Mouse (Mus musculus): ENCODE data around the gene Dtx3. TPM values are rescaled to one million over a fixed set of nuclear protein-coding genes. Genes with fewer than 3 reads are reported as not detected.
"Not testable (repeated sequence)": the region's sequence is repeated elsewhere in the genome, so short reads cannot be mapped to it uniquely, and the experiment has no call there.

Gene Dtx3
- polyA plus RNA-seq, 1 experiment: 5.0 TPM

GRCm38 (mm10) chr10:127156089-127156488 lies 39.4 kb downstream of the Dtx3 start:
- H3K4me1 ChIP-seq (ENCODE audit: control insufficient read depth, insufficient read depth, insufficient read length, low read length): no peaks in the 10 kb centered on the region
- no peak overlapping the region for H3K27ac ChIP-seq (replicated peaks; ENCODE audit: low read depth, low read length)

GRCm38 (mm10) chr10:127154652-127155051 lies 40.9 kb downstream of the Dtx3 start:
- Histone ChIP-seq H3K4me3 (ENCODE audit: insufficient read depth, low read depth, low read length) (no peak overlapping the region), H3K4me1 (ENCODE audit: control insufficient read depth, insufficient read depth, insufficient read length, low read length) (no peaks in the 10 kb centered on the region), H3K27ac (replicated peaks; ENCODE audit: low read depth, low read length) (no peak overlapping the region)

More at GRCm38 (mm10) chr10:127156089-127156488, 39.4 kb downstream of the Dtx3 start:
- no peak overlapping the region for H3K4me3 ChIP-seq (ENCODE audit: insufficient read depth, low read depth, low read length)

GRCm38 (mm10) chr10:127154241-127154640 lies 41.3 kb downstream of the Dtx3 start:
- no peaks in the 10 kb centered on the region for H3K4me1 ChIP-seq (ENCODE audit: control insufficient read depth, insufficient read depth, insufficient read length, low read length)
- no peak overlapping the region for H3K27ac ChIP-seq (replicated peaks; ENCODE audit: low read depth, low read length)
- no peak overlapping the region for H3K4me3 ChIP-seq (ENCODE audit: insufficient read depth, low read depth, low read length)

- H3K4me1 ChIP-seq (ENCODE audit: control insufficient read depth, insufficient read depth, insufficient read length, low read length): no peaks in the 10 kb centered on the region
- no peak overlapping the region for H3K4me3 ChIP-seq (ENCODE audit: insufficient read depth, low read depth, low read length)
- H3K27ac ChIP-seq (replicated peaks; ENCODE audit: low read depth, low read length): no peak overlapping the region
Measured at GRCm38 (mm10) chr10:127153323-127153722, 42.2 kb downstream of the Dtx3 start.

- not testable (repeated sequence) for H3K4me1 ChIP-seq (ENCODE audit: control insufficient read depth, insufficient read depth, insufficient read length, low read length); H3K27ac ChIP-seq (replicated peaks; ENCODE audit: low read depth, low read length); H3K4me3 ChIP-seq (ENCODE audit: insufficient read depth, low read depth, low read length)
Measured at GRCm38 (mm10) chr10:127152556-127152955, 43.0 kb downstream of the Dtx3 start.

DNA sequence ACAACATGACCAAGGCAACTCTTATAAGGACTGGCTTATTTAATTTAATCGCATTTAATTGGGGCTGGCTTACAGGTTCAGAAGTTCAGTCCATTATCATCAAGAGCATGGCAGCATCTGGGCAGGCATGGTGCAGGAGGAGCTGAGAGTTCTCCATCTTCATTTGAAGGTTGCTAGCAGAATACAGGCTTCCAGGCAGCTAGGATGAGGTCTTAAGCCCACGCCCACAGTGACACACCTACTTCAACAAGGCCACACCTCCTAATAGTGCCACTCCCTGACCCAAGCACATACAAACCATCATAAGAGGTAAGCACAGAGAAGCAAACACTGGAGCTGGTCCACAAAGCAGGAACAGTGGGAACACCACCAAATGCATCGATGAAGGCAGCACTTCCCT lies 44.3 kb downstream of the Dtx3 start:
- H3K27ac ChIP-seq (replicated peaks; ENCODE audit: low read depth, low read length); H3K4me1 ChIP-seq (ENCODE audit: control insufficient read depth, insufficient read depth, insufficient read length, low read length); H3K4me3 ChIP-seq (ENCODE audit: insufficient read depth, low read depth, low read length): not testable (repeated sequence)

DNA sequence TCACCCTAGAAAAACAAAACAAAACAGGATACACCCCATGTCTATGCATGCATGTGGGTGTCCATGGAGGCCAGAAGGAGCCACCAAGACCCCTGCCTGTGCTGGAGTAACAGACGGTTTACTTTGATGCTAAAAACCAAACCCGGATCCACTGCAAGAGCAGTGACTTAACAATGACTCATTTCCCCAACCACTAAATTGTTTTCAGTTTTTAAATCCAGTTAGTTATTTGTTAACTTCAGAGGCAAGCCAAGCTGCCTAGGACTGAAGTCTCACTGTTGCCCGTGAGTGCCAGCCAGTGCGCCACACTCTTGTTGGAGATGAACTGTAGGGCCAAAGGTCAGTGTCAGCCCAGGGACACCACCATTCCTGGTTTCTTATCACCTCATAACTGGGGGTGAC lies 45.1 kb downstream of the Dtx3 start:
- Histone ChIP-seq H3K4me3 (ENCODE audit: insufficient read depth, low read depth, low read length) (no peak overlapping the region), H3K4me1 (ENCODE audit: control insufficient read depth, insufficient read depth, insufficient read length, low read length) (no peaks in the 10 kb centered on the region), H3K27ac (replicated peaks; ENCODE audit: low read depth, low read length) (no peak overlapping the region)

- Histone ChIP-seq H3K4me1 (ENCODE audit: control insufficient read depth, insufficient read depth, insufficient read length, low read length) (no peaks in the 10 kb centered on the region), H3K4me3 (ENCODE audit: insufficient read depth, low read depth, low read length) (no peak overlapping the region), H3K27ac (replicated peaks; ENCODE audit: low read depth, low read length) (no peak overlapping the region)
Measured at GRCm38 (mm10) chr10:127147135-127147534, 48.4 kb downstream of the Dtx3 start.

GRCm38 (mm10) chr10:127145303-127145702 lies 50.2 kb downstream of the Dtx3 start:
- Histone ChIP-seq H3K4me1 (ENCODE audit: control insufficient read depth, insufficient read depth, insufficient read length, low read length) (no peaks in the 10 kb centered on the region), H3K27ac (replicated peaks; ENCODE audit: low read depth, low read length) (no peak overlapping the region), H3K4me3 (ENCODE audit: insufficient read depth, low read depth, low read length) (no peak overlapping the region)

DNA sequence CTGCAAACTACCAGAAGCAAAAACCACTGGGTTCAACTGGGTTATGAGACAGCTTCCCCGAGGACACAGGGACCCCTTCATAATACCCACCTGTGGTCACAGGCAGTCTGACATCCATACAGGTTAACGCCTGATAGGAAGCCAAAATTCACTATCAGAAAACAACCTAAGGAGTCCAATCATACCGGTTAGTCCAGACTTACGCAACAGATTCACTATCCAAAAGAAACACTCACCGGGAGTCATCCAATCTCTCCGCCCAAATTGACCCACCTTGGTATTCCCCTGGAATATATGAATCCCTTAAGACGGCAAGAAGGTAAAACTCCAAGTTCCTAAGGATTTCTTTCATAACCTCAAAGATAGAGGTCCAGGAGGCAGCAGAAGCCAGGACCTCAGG lies 51.0 kb downstream of the Dtx3 start:
- Histone ChIP-seq H3K4me1 (ENCODE audit: control insufficient read depth, insufficient read depth, insufficient read length, low read length) (no peaks in the 10 kb centered on the region), H3K4me3 (ENCODE audit: insufficient read depth, low read depth, low read length) (no peak overlapping the region), H3K27ac (replicated peaks; ENCODE audit: low read depth, low read length) (no peak overlapping the region)

DNA sequence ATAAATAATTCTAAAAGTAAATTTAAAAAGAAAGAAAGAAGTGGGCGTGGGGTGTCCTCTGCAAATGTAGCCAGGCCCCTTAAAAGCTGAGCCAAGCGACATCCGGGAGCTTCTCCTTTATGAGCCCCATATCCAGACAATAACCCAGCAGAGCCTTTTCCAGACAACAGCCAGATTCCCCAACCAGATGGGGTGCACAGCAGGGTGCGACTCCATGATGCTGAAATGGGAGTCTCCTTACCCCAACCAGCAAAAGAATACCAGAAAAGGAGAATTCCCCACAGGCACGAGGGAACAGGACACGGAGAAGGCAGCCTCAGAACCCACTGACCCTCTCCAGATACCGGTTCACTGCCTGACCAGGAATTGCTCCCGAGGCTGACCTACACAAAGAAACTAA lies 52.3 kb downstream of the Dtx3 start:
- Histone ChIP-seq H3K4me1 (ENCODE audit: control insufficient read depth, insufficient read depth, insufficient read length, low read length) (no peaks in the 10 kb centered on the region), H3K4me3 (ENCODE audit: insufficient read depth, low read depth, low read length) (no peak overlapping the region), H3K27ac (replicated peaks; ENCODE audit: low read depth, low read length) (no peak overlapping the region)

GRCm38 (mm10) chr10:127141500-127141899 lies 54.0 kb downstream of the Dtx3 start:
- no peaks in the 10 kb centered on the region for H3K4me1 ChIP-seq (ENCODE audit: control insufficient read depth, insufficient read depth, insufficient read length, low read length)
- H3K27ac ChIP-seq (replicated peaks; ENCODE audit: low read depth, low read length): no peak overlapping the region
- H3K4me3 ChIP-seq (ENCODE audit: insufficient read depth, low read depth, low read length): no peak overlapping the region

- Histone ChIP-seq H3K4me1 (ENCODE audit: control insufficient read depth, insufficient read depth, insufficient read length, low read length) (no peaks in the 10 kb centered on the region), H3K4me3 (ENCODE audit: insufficient read depth, low read depth, low read length) (no peak overlapping the region), H3K27ac (replicated peaks; ENCODE audit: low read depth, low read length) (no peak overlapping the region)
Measured at GRCm38 (mm10) chr10:127140971-127141370, 54.6 kb downstream of the Dtx3 start.

Other genes with a start within 250 kb of the Dtx3 start
- 42.7 and 48.6 TPM in 2 replicates for gene Ctdsp2, start 217.0 kb downstream of the Dtx3 start, polyA plus RNA-seq (2012; ENCODE audit: insufficient read depth, insufficient read length, missing spikeins)
- gene Avil, start 195.0 kb downstream of the Dtx3 start, polyA plus RNA-seq (2012; ENCODE audit: insufficient read depth, insufficient read length, missing spikeins): not detected in 2 replicates
- gene Tsfm, start 164.9 kb downstream of the Dtx3 start, polyA plus RNA-seq (2012; ENCODE audit: insufficient read depth, insufficient read length, missing spikeins): 67.3 and 73.2 TPM in 2 replicates
- 6.0 and 10.4 TPM in 2 replicates for gene Mettl1, start 154.3 kb downstream of the Dtx3 start, polyA plus RNA-seq (2012; ENCODE audit: insufficient read depth, insufficient read length, missing spikeins)
- not detected in 2 replicates for gene Eef1akmt3, start 154.2 kb downstream of the Dtx3 start, polyA plus RNA-seq (2012; ENCODE audit: insufficient read depth, insufficient read length, missing spikeins)
- gene Cyp27b1, start 147.5 kb downstream of the Dtx3 start, polyA plus RNA-seq (2012; ENCODE audit: insufficient read depth, insufficient read length, missing spikeins): not detected in 2 replicates
- 0.63 and 0.79 TPM in 2 replicates for gene March9, start 135.5 kb downstream of the Dtx3 start, polyA plus RNA-seq (2012; ENCODE audit: insufficient read depth, insufficient read length, missing spikeins)
- 76.7 and 92.9 TPM in 2 replicates for gene Cdk4, start 132.2 kb downstream of the Dtx3 start, polyA plus RNA-seq (2012; ENCODE audit: insufficient read depth, insufficient read length, missing spikeins)
- gene Tspan31, start 125.5 kb downstream of the Dtx3 start, polyA plus RNA-seq (2012; ENCODE audit: insufficient read depth, insufficient read length, missing spikeins): 56.7 and 71.6 TPM in 2 replicates
- 0.48 and 1.5 TPM in 2 replicates for gene Agap2, start 120.4 kb downstream of the Dtx3 start, polyA plus RNA-seq (2012; ENCODE audit: insufficient read depth, insufficient read length, missing spikeins)
- gene Os9, start 74.6 kb downstream of the Dtx3 start, polyA plus RNA-seq (2012; ENCODE audit: insufficient read depth, insufficient read length, missing spikeins): 35.8 and 42.4 TPM in 2 replicates
- 0.95 and 1.8 TPM in 2 replicates for gene B4galnt1, start 30.5 kb downstream of the Dtx3 start, polyA plus RNA-seq (2012; ENCODE audit: insufficient read depth, insufficient read length, missing spikeins)
- 1.0 and 4.8 TPM in 2 replicates for gene Slc26a10, start 15.1 kb downstream of the Dtx3 start, polyA plus RNA-seq (2012; ENCODE audit: insufficient read depth, insufficient read length, missing spikeins)
- gene Arhgef25, start 5.6 kb downstream of the Dtx3 start, polyA plus RNA-seq (2012; ENCODE audit: insufficient read depth, insufficient read length, missing spikeins): 2.0 and 4.0 TPM in 2 replicates
- 15.4 and 18.5 TPM in 2 replicates for gene Pip4k2c, start 15.9 kb upstream of the Dtx3 start, polyA plus RNA-seq (2012; ENCODE audit: insufficient read depth, insufficient read length, missing spikeins)
- 0.99 and 2.2 TPM in 2 replicates for gene Kif5a, start 67.6 kb upstream of the Dtx3 start, polyA plus RNA-seq (2012; ENCODE audit: insufficient read depth, insufficient read length, missing spikeins)
- 100 and 102 TPM in 2 replicates for gene Dctn2, start 70.6 kb upstream of the Dtx3 start, polyA plus RNA-seq (2012; ENCODE audit: insufficient read depth, insufficient read length, missing spikeins)
- gene Mbd6, start 93.3 kb upstream of the Dtx3 start, polyA plus RNA-seq (2012; ENCODE audit: insufficient read depth, insufficient read length, missing spikeins): 15.9 and 18.4 TPM in 2 replicates
- gene Mars, start 116.1 kb upstream of the Dtx3 start, polyA plus RNA-seq (2012; ENCODE audit: insufficient read depth, insufficient read length, missing spikeins): 51.3 and 67.4 TPM in 2 replicates
- 0.87 and 1.9 TPM in 2 replicates for gene Arhgap9, start 126.2 kb upstream of the Dtx3 start, polyA plus RNA-seq (2012; ENCODE audit: insufficient read depth, insufficient read length, missing spikeins)
- 0.79 TPM in 1 of 2 replicates, not detected in the other for gene Gli1, start 146.2 kb upstream of the Dtx3 start, polyA plus RNA-seq (2012; ENCODE audit: insufficient read depth, insufficient read length, missing spikeins)
- gene Inhbe, start 158.7 kb upstream of the Dtx3 start, polyA plus RNA-seq (2012; ENCODE audit: insufficient read depth, insufficient read length, missing spikeins): not detected in 2 replicates
- gene Inhbc, start 174.7 kb upstream of the Dtx3 start, polyA plus RNA-seq (2012; ENCODE audit: insufficient read depth, insufficient read length, missing spikeins): not detected in 2 replicates
- 70.7 and 78.5 TPM in 2 replicates for gene R3hdm2, start 184.6 kb upstream of the Dtx3 start, polyA plus RNA-seq (2012; ENCODE audit: insufficient read depth, insufficient read length, missing spikeins)